Mouse (Mus musculus) ovary, adult 2 months (tissue): ENCODE results near the gene Ptpra. TPM values are rescaled to one million over a fixed set of nuclear protein-coding genes. Genes with fewer than 3 reads are reported as not detected.

Experiments used
- polyA plus RNA-seq: library from polyadenylated mRNA; depleted of rRNA; stranded (reverse); fragments of >200 nt; gene quantifications from 2 replicates; pipeline ENCODE4 v1.2.3, GENCODE M21; 2012; rRNA removed

Gene Ptpra
- 80.8 and 97.9 TPM in 2 replicates for polyA plus RNA-seq

GRCm38 (mm10) chr2:130449794-130450433, at the start of gene Ptpra:
Gene Ptpra, plus strand, starts transcription at chr2:130450278.

GRCm38 (mm10) chr2:130404939-130405338, 45.1 kb upstream of the Ptpra start, which contains the start of the genes Gm28372 and 1700020A23Rik:
Gene Gm28372, plus strand, starts transcription at chr2:130405239.
Gene 1700020A23Rik, plus strand, starts transcription at chr2:130405259.

GRCm38 (mm10) chr2:130406178-130406577, 43.9 kb upstream of the Ptpra start, which contains the start of gene Tmem239:
Gene Tmem239, plus strand, starts transcription at chr2:130406478.

GRCm38 (mm10) chr2:130424126-130424853, 25.8 kb upstream of the Ptpra start, which contains the start of the genes Vps16 and Pced1a:
Gene Vps16, plus strand, starts transcription at chr2:130424339.
Gene Pced1a, minus strand, starts transcription at chr2:130424701.

GRCm38 (mm10) chr2:130563212-130564055, 113.4 kb downstream of the Ptpra start, which contains the start of gene Mrps26:
Gene Mrps26, plus strand, starts transcription at chr2:130563742.

GRCm38 (mm10) chr2:130575873-130576272, 125.8 kb downstream of the Ptpra start, which contains the start of gene Oxt:
Gene Oxt, plus strand, starts transcription at chr2:130576173.

GRCm38 (mm10) chr2:130582552-130582951, 132.5 kb downstream of the Ptpra start, which contains the start of gene Avp:
Gene Avp, minus strand, starts transcription at chr2:130582554.

Other genes starting within 250 kb of the Ptpra start
- 81.8 and 91.9 TPM in 2 replicates for gene Nop56, start 175.8 kb upstream of the Ptpra start, polyA plus RNA-seq
- 222 and 234 TPM in 2 replicates for gene Idh3b, start 165.7 kb upstream of the Ptpra start, polyA plus RNA-seq
- 35.1 and 36.5 TPM in 2 replicates for gene Ebf4, start 155.1 kb upstream of the Ptpra start, polyA plus RNA-seq
- gene Cpxm1, start 52.7 kb upstream of the Ptpra start, polyA plus RNA-seq, result 72.1 and 79.1 TPM in 2 replicates
- not detected in 2 replicates for gene Gm28372, start 45.0 kb upstream of the Ptpra start, polyA plus RNA-seq
- gene 1700020A23Rik, start 45.0 kb upstream of the Ptpra start, polyA plus RNA-seq, result 1.4 and 1.5 TPM in 2 replicates
- gene Tmem239, start 43.8 kb upstream of the Ptpra start, polyA plus RNA-seq, result not detected in 2 replicates
- 76.6 and 103 TPM in 2 replicates for gene Vps16, start 25.9 kb upstream of the Ptpra start, polyA plus RNA-seq
- 48.7 and 53.6 TPM in 2 replicates for gene Pced1a, start 25.6 kb upstream of the Ptpra start, polyA plus RNA-seq
- 84.4 and 146 TPM in 2 replicates for gene Mrps26, start 113.5 kb downstream of the Ptpra start, polyA plus RNA-seq
- gene Oxt, start 125.9 kb downstream of the Ptpra start, polyA plus RNA-seq, result not detected in 2 replicates
- gene Avp, start 132.3 kb downstream of the Ptpra start, polyA plus RNA-seq, result not detected in 2 replicates
- 1.3 and 2.0 TPM in 2 replicates for gene Fastkd5, start 179.7 kb downstream of the Ptpra start, polyA plus RNA-seq
- gene Ubox5, start 179.8 kb downstream of the Ptpra start, polyA plus RNA-seq, result 7.0 and 9.3 TPM in 2 replicates
- 34.7 and 36.0 TPM in 2 replicates for gene Lzts3, start 192.5 kb downstream of the Ptpra start, polyA plus RNA-seq
- gene Ddrgk1, start 214.4 kb downstream of the Ptpra start, polyA plus RNA-seq, result 63.5 and 74.9 TPM in 2 replicates
- gene Itpa, start 217.3 kb downstream of the Ptpra start, polyA plus RNA-seq, result 30.6 and 33.9 TPM in 2 replicates
- gene Slc4a11, start 247.2 kb downstream of the Ptpra start, polyA plus RNA-seq, result 10.2 and 11.1 TPM in 2 replicates